Mouse (Mus musculus) left cerebral cortex, adult 2 months (tissue): ENCODE measurements around the gene Rasal1. TPM values are rescaled to one million over a fixed set of nuclear protein-coding genes. Genes with fewer than 3 reads are reported as not detected.
A peak's percentile ranks its signal among the peaks of the same experiment; 100 is the strongest.

Experiments
- DNase-seq, 2 experiments: peaks; one replicate each; pipeline ENCODE4 v3.0.0; 2021 to 2022; ENCODE audit warnings: low spot score in 2 of 2, mixed read lengths in 1 of 2; ENCODE audit errors: extremely low spot score in 1 of 2
- H3K27ac ChIP-seq: fragments of 200-600 bp; 2 replicates; pipeline ENCODE4 v1.8.1; 2022
- H3K4me3 ChIP-seq: fragments of 200-600 bp; 2 replicates; pipeline ENCODE4 v1.8.1; 2022
- CTCF ChIP-seq: fragments of 200-600 bp; IDR thresholded peaks from 2 replicates; pipeline ENCODE4 v1.8.1; 2022; ENCODE audit warnings: antibody characterized with exemption, mild to moderate bottlenecking, moderate library complexity
- intact Hi-C: fragments of 180-260 bp; cut with DNase I; formaldehyde crosslinking; loops from one replicate; pipeline ENCODE4 v1.15.1; 2025
- total RNA-seq, 2 experiments: library from RNA; stranded (reverse); gene quantifications; 2 replicates each; pipeline ENCODE4 v1.2.3; 2021

Gene Rasal1
- total RNA-seq, 2 experiments from 2014 or later = 85.3 TPM

DNA sequence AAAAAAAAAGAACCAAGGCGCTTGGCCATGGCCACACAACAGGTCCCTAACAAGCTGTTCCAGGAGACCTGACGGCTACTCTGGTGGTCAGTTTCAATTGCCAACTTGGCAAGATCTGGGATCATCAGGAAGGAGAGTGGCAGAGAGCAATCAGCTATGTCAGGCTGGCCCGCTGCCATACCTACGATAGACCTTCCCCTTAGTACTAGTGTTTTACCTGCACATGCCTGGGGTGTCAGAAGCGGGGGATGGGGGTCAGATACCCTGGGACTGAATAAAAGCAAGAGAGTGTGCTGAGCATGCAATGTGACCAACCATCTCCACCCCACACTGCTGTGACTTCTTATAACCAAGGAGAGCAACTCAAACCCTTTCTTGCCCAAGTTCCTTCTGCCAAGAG is 37.7 kb upstream of the Rasal1 start:
- H3K4me3 ChIP-seq = peak overlapping the region; percentile 74
- no peak overlapping the region for H3K27ac ChIP-seq
- TF ChIP-seq CTCF = no peak
- intact Hi-C loops = no loop called here
- no peak for DNase-seq

DNA sequence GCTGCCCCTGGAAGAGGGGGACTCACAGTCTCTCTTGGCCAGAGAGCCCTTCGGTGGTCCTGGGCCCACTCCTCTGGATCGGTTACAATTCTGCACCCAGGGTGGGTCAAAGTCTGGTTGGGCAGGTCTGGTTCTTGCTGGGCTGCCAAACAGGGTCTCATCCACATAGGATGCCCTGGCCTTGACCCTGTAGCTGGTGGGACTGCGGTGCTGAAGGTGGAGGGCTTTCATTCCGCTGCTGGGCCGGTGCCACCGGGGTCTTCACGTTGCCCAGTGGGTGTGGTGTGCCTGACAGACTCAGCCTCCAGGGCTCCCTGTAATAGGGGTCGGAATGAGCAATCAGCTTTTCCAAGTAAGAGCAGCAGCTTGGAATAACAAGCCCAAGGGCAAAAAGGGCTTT is 37.2 kb upstream of the Rasal1 start:
- no peak for DNase-seq
- Histone ChIP-seq H3K27ac (peak overlapping the region; percentile 100; the same call in 1 of the 2 replicates), H3K4me3 (peak overlapping the region; percentile 74)
- intact Hi-C loops = no loop called here
- TF ChIP-seq CTCF = no peak

- Histone ChIP-seq H3K27ac (peak within 1 kb of the TSS; percentile 100), H3K4me3 (peak within 1 kb of the TSS; percentile 74)
- DNase-seq = peak; percentile 97 to 99
- TF ChIP-seq CTCF = no peak
- intact Hi-C loops = no loop called here
These were observed 36.2 kb upstream of the Rasal1 start, which contains the start of the genes Rita1 and Ddx54 for GRCm38 (mm10) chr5:120612442-120612821. Gene Rita1, minus strand, starts transcription at chr5:120612589. Gene Ddx54, plus strand, starts transcription at chr5:120612739.

- peak overlapping the region; percentile 100 for H3K27ac ChIP-seq
- intact Hi-C loops = no loop called here
- peak; percentile 99 to 100 for DNase-seq
- peak overlapping the region; percentile 74 for H3K4me3 ChIP-seq
- TF ChIP-seq CTCF = no peak
These were observed 35.6 kb upstream of the Rasal1 start for GRCm38 (mm10) chr5:120612822-120613604.

- peak; percentile 56 for TF ChIP-seq CTCF
- no peak overlapping the region for H3K27ac ChIP-seq
- DNase-seq = no peak
- H3K4me3 ChIP-seq = no peak overlapping the region
- intact Hi-C loops = no loop called here
These were observed 32.7 kb upstream of the Rasal1 start for GRCm38 (mm10) chr5:120615903-120616302.

DNA sequence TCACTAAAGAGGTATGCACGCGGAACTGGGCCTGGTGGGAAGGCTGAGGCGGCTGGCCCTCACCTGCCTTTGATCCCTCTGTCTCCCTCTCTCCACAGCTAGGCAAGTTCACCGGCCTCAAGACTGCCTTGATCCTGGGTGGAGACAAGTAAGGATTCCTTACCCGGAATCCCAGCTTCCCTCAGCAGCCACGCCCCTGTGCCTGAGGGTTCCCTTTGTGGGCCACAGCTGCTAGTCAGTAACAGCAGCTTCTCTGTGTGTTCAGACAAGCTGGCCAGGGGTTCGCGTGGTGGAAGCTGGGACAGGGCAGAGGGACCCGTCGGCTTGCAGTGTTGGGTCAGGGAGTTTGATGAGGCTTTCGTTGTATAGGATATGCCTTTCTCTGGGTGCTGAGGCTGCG is 29.8 kb upstream of the Rasal1 start:
- intact Hi-C loops = no loop called here
- H3K27ac ChIP-seq = no peak overlapping the region
- no peak for TF ChIP-seq CTCF
- H3K4me3 ChIP-seq = no peak overlapping the region
- DNase-seq = no peak

DNA sequence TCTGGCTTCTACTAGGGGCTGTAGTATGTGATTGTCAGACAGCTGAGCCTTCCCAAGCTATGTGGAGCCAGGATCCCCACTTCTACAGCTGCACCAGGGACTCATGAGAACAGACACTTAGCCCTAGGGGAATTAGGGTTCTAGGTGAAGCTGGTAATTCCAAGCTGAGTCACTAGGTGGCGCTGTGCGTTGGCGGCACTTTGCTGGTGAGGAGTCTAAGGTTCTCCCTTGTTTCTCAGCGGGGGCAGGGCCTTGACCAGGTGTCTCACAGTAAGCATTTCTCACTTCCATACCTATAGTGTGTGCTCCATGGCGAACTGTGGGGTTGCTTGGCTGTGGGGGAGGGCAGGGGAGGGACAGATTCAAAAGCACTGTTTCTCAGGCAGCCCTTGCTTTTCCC is 29.4 kb upstream of the Rasal1 start:
- Histone ChIP-seq H3K27ac (no peak overlapping the region), H3K4me3 (no peak overlapping the region)
- intact Hi-C loops = no loop called here
- TF ChIP-seq CTCF = peak; percentile 83
- peak in 1 of 2 experiments; percentile 82 for DNase-seq

GRCm38 (mm10) chr5:120620375-120621077 is 28.1 kb upstream of the Rasal1 start:
- H3K27ac ChIP-seq = peak overlapping the region; percentile 42
- intact Hi-C loops = loop anchor here (1.0 kb wide), 4 partner anchors 28 to 126 kb away; partner anchors contain the start of gene Rasal1
- peak; percentile 83 to 94 for DNase-seq
- TF ChIP-seq CTCF = peak; percentile 99
- no peak overlapping the region for H3K4me3 ChIP-seq

- peak overlapping the region; percentile 42 for H3K27ac ChIP-seq
- no peak overlapping the region for H3K4me3 ChIP-seq
- intact Hi-C loops = no loop called here
- DNase-seq = peak in 1 of 2 experiments; percentile 28
- no peak for TF ChIP-seq CTCF
These were observed 27.4 kb upstream of the Rasal1 start for GRCm38 (mm10) chr5:120621078-120621765.

DNA sequence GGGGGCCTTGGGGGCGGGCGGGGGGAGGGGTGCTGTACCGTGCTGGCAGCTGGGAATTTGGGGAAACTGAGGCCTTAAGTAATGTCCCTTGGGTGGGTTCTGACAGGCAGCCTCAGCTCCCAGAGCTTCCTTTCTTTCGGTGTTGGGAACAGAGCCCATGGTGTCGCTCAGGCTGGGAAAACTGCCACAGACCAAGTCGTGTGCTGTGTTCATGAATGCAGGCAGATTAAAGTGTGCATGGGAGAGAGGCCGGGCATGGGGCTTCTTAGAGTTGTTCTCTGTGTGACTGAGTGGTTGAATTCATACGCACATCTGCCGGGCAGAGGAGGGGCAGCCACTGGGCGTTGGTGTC is 26.8 kb upstream of the Rasal1 start:
- Histone ChIP-seq H3K4me3 (no peak overlapping the region), H3K27ac (peak overlapping the region; percentile 42)
- intact Hi-C loops = no loop called here
- TF ChIP-seq CTCF = no peak
- peak in 1 of 2 experiments; percentile 31 for DNase-seq

DNA sequence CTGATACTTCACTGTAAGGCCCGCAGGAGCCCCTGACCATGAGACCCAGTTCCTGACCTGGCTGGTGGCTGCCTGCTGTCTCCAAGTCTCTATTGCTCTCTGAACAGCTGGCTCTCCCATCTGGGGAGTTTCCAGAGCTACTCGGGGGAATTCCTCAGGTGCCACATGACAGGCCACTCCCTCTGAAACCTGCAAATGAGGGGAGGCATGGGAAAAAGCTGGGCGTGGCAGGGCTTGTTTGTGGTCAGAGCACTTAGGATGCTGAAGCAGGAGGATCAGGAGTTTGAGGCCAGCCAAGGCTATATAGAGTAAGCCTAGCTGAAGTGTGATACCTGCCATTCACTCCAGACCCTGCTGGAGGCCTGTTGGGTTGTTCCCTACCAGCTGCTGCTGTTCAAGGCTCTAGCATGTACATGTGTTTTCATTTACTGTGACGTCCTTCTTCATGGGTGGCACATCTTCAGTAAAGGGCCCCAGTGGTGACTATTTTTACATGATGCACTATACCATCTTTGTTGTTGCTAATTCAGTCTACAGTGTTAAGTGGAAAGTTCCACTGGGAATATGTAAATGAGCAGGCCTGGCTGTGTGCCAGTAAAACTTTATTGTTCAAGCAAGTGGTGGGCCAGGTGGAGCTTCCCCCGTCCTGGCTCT is 26.3 kb upstream of the Rasal1 start:
- no peak for DNase-seq
- peak overlapping the region; percentile 42 for H3K27ac ChIP-seq
- intact Hi-C loops = no loop called here
- H3K4me3 ChIP-seq = no peak overlapping the region
- no peak for TF ChIP-seq CTCF
